Mouse (Mus musculus): Measurements from ENCODE around the gene Tmem59l.

Tmem59l gene

DNA sequence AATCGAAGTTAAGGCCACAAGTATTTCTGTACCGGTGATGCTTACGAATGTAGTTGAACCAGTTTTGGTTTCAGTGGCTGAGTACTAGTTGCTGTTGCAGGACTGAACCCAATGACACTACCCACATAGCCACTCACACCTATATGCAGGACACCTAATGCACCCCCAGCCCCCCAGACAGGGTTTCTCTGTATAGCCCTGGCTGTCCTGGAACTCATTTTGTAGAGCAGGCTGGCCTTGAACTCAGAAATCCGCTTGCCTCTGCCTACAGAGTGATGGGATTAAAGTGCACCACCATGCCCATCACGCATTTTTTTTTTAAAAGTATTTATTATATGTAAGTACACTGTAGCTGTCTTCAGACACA lies 19.9 kb upstream of the Tmem59l start:
- 66% methylated on average over 5 of the region's 5 CpGs for WGBS

DNA sequence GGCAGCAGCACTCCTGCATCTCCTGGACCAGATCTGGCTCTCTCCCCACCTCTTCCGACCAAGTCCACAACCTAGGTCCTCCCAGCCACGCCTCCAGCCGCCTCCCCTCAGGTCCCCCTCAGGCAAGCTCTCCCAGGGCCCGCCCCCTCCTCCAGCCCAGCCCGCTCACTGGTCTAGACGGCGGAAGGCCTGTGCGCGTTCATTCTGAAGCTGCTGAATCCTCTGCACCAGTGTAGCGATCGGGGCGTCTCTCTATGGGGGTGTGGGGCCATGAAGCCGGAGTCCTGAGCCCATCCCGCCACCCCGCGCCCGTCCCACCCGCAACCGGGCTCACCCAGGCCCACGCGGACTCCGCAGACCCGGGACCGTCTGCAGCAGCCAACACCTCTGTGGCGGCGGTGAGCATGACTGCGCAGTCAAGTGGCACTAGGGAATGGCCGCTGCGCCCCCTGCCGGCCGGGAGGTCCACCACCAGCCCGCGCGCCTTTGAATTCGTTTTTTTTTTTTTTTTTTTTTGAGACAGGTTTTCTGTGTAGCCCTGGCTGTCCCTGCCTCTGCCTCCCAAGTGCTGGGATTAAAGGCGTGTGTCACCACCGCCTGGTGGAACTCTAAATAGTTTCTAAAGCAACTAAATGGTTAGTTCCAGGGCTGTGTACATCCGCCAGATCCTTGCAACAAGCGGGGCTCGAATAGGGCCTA lies 19.3 kb upstream of the Tmem59l start, which contains the start of gene Rex1bd:
Rex1bd (minus strand) TSS at position 425 of the 699 bp plus-strand sequence.
- 2% methylated on average over 40 of the region's 40 CpGs for WGBS

DNA sequence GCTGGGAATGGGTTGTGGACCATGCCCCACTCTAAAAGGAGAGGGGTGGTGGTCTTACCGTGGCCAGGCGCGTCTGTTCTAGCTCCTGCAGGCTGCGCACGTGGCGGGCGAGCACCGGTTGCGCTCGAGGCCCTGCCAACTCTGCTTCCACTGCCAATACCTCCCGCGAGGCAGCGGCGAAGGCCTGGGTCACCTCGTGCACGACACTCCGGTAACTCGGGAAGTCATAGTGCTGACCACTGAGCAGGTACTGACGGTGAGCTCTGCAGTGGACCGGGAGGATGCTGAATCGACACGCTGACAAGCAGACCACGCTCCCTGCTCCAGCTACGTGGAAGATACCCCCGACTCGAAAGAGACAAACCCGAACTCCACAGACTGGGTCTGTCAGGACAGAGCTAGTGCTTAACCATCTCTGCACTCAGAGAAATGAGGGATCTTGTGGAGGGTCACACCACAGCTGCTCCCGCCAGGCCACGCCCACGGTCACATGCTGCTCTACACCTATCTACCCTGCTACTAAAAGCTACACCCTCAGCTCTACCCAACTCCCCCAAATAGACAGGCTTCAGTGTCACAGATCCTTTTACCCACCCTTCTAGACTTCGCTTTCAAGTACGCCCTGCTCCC lies 18.7 kb upstream of the Tmem59l start:
- 21% methylated on average over 32 of the region's 32 CpGs for WGBS

DNA sequence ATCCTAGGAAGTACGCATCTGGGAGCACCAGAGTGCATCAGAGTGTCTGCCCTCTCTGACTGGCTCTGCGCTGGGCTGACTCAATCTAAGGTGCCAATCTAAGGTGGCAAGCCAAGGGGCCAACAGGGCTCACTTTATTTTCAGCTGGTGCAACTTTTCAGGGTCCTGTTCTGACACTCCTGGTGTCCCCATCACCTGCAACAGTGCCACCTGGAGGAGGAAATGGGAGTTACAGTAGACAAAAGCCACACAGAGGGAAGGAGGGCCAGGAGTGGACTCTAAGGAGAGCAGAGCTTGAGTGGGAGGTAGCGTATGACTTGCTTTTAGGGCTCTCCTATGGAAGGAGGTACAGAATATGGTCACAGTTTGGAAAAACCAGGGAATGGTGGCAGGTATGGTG lies 17.7 kb upstream of the Tmem59l start:
- 60% methylated on average over 3 of the region's 3 CpGs for WGBS

DNA sequence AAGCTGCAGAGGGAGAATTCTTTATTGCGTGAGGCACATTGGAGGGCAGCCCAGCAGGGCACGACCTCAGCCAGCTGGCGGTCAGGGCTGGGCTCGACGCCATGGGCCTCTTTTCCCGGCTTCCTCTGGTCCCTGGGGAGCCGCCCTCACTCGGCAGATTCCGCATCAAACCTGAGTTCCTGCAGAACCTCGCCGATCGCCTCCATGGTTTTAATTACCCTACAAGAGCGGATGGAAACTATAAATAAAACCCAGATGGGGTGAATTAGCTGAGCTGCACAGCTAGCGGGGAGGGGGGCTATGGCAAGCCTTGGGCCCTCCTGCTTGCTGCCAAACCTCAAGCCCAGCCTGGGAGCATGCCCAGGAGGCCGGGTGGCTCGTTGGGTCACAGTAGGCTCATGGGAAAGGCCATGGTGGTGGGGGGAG lies 17.1 kb upstream of the Tmem59l start:
- WGBS = 23% methylated on average over 16 of the region's 16 CpGs

DNA sequence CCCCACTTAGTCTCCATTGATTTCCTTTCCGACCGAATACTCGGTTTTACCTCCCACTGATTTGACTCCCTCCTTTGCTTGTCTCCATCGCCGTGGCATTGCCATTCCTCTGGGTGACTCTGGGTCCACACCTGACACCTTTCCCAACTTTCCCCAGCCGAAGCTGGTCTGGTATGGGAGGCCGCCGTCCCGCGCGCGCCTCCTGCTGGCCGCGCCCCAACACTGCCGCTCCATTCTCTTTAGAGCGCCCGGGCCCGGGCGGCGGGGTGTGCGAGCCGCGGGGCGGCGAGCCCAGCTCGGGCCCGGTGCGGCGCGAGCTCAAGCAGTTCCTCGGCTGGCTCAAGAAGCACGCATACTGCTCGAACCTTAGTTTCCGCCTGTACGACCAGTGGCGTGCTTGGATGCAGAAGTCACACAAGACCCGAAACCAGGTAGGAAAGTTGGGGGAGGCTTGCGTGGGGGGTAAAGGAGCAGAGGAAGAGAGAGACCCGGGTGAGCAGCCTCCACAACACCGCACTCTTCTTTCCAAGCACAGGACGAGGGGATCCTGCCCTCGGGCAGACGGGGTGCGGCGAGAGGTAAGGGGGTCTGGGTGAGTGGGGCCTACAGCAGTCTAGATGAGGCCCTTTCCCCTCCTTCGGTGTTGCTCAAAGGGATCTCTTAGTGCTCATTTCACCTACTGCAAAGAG lies 16.0 kb upstream of the Tmem59l start:
- WGBS = 21% methylated on average over 46 of the region's 46 CpGs

DNA sequence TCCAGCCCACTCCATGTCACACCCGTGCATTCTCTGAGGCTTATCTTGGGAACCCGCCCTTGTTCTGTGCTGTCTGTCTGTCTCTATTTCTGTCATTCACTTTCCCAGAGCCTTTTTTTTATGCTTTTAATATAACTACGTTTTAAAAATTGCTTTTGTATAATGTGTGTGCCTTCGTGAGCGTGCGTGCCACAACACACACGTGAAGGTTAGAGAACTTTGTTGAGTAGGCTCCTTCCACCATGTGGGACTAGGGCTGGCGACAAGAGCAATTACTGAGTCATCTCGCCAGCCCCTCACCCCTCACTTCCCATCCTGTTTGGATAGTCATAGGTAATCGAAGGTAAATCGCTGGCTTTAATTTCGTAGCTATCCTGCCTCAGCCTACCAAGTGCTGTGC lies 15.4 kb upstream of the Tmem59l start:
- 38% methylated on average over 12 of the region's 12 CpGs for WGBS

DNA sequence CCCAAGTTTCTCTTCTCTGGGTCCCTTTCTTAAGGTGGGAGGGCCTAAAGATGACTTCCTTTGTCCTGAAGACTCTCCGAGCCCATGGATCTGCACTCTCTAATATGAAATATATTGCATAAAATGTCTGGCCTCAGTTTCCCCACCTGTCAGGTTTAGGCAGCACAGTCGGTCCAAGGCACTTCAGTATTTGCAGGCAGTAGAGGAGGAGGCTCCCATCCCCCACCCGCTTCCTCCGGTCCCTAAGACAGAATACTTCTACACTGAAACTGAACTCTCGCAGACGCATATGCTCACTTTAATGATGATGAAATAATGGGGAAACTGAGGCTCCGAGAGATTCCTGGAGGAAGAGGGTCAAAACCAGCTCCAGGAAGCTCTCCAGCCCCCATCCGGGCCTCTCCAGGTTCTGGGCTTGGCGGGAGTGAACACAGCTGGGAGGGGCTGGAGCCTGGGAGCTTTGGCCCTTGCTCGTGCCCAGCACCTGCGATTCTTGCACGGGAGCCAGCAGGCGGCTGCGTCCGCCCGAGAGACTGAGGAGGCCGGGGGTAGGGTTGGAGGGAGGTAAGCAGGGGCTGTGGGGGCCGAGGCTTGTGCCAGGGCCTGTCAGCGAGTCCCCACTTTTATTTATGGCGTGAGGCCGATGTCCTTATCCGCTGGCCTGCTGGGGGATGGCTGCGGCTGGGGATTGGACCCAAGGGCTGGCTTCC lies 14.8 kb upstream of the Tmem59l start:
- 21% methylated on average over 23 of the region's 23 CpGs for WGBS

DNA sequence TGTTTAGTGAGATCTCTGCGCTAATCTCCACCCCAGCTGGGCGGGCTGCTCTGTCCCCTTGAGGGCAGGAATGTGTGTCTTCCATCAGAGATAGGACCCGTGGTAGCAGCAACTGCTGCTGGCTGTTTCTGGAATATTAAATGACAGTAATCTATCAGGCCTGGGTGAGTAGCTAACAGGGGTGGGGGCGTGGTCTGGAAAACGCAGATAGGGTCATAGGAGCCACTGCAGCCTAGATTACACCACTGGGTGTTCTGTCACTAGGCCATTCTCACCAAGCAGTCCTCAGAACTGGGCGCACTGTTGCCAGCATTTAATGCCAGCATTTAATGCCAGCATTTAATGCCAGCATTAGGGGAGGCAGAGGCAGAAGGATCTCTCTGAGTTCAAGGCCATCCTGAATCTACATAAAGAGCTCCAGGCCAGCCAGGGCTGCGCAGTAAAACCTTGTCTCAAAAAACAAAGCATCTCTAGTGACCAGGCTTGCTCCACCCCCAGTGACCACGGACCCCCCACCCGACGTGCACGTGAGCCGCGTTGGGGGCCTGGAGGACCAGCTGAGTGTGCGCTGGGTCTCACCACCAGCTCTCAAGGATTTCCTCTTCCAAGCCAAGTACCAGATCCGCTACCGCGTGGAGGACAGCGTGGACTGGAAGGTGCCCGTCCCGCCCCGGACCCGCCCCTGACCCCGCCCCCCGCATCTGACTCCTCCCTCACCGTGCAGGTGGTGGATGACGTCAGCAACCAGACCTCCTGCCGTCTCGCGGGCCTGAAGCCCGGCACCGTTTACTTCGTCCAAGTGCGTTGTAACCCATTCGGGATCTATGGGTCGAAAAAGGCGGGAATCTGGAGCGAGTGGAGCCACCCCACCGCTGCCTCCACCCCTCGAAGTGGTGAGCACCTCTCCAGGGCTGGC lies 13.5 kb upstream of the Tmem59l start:
- 21% methylated on average over 39 of the region's 39 CpGs for WGBS

DNA sequence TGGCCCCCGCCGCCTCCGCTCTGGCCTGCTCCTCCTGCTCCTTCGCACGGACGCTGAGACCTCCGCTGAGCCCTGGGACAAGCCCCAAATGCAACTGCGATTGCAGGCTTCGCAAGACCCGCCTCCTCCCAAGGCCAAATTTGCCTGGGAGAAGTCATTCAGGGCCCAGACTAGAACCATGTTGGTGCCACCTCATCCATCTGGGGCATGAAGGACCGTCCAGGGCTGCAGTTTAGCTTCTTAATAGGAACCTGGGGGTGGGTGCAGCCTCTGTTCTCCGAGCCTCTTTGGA lies 8.6 kb upstream of the Tmem59l start:
- 59% methylated on average over 12 of the region's 12 CpGs for WGBS

DNA sequence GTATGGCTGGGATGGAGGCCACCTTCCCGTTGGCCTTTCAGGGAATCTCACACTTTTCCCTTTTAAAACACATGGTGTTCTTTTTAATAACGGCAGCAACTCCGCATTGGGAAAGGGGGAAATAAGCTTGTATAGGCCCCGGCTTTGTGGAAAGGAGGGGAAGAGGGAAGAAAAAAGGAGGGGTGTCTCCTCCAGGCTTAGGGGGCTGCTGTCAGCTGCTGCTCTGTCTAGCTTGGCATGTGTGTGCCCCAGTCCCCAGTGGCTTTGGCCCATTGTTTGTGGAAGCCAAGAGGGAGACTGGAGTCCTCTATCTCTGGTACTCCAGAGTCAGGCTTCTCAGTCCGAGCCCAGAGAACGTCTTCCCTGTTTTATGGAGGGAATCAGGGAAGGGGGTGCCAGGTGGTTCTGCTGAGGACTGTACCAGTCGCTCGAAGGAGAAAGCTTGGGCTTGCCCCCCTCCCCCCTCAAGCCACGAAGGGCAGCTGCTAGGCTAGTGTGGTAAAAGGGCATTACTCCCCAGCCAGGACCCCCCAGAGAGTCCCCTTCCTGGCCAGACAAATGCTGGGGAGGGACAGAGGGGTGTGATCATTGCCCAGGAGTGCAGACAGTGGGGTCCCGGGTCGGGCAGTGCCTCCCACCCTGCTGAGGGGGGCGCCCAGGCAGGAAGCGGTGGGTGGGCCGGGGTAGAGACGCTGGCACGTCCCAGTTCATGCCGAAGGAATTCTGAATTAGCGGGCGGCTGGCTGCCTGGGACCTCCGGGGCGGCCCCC lies 8.0 kb upstream of the Tmem59l start:
- WGBS = 39% methylated on average over 21 of the region's 21 CpGs

DNA sequence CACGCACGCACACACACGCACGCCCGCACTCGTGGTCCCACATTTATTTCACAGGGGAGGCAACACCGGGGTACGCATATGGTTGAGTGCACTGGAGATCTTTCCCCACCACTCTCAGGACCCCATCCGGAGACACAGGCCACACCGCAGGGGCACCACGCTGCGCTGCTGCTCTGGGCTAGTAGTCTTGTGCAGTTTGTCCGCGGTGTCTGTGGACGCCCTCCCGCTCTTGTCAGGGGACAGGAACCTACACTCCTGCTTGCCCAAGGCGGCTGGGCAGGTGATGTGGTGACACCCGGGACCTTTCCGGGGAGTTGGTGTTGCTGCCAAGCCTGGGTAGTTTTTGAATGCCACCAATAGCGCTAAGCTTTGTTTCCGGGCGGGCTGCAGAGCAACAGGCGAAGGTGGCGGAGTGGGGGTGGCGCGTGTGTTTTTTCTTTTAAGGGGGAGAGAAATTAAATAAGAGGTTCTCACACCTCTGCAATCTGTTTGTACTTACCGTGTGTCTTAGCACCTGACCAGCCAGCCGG lies 7.3 kb upstream of the Tmem59l start:
- 11% methylated on average over 28 of the region's 28 CpGs for WGBS

DNA sequence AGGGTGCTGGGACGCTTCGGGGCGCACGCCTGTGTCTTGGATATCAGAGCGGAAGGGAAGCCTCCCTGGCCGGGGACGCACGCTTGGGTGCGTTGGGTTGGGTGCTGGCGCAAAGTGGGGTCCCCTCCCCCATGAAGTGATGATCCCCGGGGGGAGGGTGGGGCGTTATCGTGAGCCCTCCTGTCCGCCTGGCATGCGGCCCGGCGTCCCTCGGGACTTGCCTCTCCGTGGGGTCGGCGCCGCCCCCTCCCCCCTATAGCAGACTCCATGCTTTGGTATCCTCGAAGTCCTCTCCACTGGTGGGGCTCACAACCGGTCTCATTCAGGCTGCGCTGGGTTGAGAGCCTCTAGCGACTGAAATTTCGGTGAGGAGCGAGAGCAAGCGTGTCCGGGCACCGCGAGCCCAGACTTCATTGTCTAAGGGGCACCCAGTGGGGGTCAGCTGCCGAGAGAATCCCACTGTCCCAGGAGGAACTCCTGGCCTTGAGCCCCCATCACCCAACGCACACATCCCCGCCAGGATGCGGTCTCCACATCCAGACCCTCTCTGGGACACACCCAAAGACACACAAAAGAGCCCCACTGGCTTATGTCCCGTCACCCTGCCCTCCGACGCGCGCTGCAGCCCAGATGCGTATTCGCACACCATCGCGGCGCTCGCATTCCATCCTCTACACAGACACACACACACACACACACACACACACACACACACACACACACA lies 6.7 kb upstream of the Tmem59l start:
- 2% methylated on average over 47 of the region's 47 CpGs for WGBS

DNA sequence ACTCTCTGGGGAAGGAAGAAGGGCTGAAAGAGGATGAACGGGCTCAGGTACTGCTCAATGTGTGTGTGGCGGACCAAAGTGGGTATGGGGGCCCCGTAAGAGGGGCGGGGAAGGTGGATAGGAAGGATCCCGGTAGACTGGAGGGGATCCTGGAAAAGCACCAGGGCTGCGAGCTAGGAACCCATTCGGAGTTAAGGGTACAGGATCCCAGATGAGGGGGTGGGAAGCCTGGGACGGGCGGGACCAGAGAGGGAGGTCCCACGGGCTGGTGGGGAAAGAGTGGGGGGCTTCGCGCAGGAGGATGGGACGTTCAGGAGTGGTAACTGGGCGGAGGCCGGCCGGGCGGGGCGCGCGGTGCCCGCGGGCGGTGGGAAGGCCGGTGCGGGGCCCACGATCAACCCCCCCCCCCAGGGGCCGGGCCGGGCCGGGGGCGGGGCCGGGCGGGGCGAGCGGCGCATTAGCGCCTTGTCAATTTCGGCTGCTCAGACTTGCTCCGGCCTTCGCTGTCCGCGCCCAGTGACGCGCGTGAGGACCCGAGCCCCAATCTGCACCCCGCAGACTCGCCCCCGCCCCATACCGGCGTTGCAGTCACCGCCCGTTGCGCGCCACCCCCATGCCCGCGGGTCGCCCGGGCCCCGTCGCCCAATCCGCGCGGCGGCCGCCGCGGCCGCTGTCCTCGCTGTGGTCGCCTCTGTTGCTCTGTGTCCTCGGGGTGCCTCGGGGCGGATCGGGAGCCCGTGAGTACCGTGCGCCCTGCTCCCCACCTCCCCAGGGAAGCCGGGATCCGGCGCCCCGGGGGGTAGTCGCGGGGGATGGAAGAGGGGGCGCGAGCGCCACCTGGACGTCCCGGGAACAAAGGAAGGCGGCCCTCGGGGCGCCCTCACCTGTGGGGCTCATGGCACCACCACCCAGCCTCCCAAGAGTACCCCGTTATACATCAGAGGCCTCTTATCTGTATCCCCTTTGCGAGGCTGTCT lies 5.8 kb upstream of the Tmem59l start, which contains the start of gene Crlf1:
Crlf1 (plus strand) TSS at position 495 of the 977 bp plus-strand sequence.
- 2% methylated on average over 58 of the region's 93 CpGs for WGBS

DNA sequence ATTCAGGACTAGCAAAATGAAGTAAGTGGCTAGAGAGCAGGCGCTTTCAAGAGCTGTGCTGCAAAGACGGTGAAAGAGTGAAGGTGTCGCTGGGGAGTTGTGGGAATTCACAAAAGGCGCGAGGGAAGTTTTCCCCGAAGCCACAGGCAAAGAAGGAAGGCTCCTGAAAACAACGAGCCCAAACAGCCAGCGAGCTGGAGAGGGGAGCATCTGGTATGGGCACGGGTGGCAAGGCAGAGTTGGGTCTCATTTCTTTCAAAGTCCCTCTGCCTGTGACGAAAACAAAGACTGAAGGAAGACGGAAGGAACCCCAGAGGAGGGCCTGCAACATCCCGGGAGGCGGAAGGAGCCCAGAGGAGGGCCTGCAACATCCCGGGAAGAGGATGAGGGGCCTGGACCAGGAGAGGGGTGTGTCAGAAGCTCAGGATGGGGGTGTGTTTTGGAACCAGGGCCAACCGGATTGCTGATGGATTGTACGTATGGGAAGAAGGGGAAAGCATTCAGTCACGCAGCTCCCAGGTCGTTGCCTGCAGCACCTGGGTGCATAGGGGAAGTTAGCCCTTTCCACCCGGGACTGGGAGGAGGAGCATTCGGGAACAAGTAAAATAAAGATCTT lies 3.8 kb upstream of the Tmem59l start:
- WGBS = 9% methylated on average over 20 of the region's 20 CpGs

DNA sequence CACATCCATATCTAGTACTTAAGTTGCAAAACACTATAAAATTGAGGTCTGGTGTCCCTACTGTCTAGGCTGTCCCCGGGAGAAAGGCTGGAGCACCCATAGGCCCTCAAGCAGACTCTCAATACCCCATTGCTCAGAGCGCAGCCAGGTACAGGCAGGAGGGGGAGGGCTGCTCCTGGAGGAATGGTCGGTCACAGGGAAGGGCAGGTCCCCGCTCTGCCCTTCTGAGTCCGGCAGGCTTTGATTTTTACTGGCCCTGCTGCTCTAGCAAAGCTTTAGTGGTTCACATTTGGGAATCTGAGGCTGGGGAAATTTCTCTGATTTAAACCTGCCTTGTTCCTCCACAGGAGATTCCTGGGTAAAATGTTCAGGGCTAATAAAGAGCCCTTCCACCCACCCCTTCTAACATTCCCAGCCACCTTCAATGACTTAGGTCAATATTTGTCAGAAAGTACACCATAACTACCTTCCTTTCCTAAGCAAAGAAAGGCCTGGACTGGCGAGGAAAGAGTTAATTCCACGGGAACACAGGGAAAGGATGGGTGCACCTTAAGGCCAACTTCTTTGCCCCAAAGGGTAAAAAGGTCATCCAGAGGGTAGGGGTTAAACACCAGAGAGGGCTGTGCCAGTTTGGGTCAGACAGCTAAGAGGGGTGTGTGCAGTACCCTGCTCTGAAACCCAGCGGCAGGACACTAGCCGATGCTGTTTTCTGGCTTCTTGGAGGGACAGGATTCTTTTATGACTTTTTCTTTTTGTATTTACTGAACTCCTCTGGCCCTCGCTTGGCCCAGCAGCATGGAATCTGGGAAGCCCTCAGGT lies 3.1 kb upstream of the Tmem59l start:
- 43% methylated on average over 10 of the region's 10 CpGs for WGBS

DNA sequence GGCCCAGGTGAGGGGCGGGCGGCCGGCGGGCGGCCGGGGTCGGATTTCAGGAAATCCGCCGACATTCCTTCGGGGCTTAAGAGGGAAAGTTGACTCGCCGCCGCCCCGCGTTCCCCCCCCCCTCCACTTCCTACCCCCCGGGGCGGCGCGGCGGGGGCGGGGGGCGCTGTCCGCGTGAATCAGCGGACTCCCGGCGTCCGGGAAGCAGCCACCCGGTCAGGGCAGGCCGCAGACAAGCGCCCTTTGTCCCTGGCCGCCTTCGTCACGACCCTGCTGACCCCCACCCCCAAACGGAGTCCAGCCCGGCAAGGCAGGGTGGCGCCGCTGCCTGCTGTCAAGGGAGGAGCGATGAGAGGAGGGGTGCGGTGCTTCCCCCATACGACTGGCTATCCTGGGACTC lies 2.4 kb upstream of the Tmem59l start:
- 7% methylated on average over 37 of the region's 41 CpGs for WGBS
